Mouse (Mus musculus) erythroblast, embryonic 14.5 days (primary cell): ENCODE measurements around the gene Abhd10.

Source experiments
- GATA1 ChIP-seq: IDR thresholded peaks from 2 replicates; pipeline ENCODE4 v1.6.1; 2012; ENCODE audit warnings: low read length, inconsistent platforms, mixed read lengths
- TAL1 ChIP-seq: IDR thresholded peaks from 3 replicates; pipeline ENCODE4 v1.6.1; 2012; ENCODE audit warnings: low read length, inconsistent platforms, mixed read lengths

GRCm38 (mm10) chr16:45757421-45758078 is 14.8 kb upstream of the Abhd10 start:
- TF ChIP-seq GATA1 (no peak), TAL1 (no peak)
